Mouse (Mus musculus): ENCODE measurements around the gene Nox4.

The Nox4 gene

DNA sequence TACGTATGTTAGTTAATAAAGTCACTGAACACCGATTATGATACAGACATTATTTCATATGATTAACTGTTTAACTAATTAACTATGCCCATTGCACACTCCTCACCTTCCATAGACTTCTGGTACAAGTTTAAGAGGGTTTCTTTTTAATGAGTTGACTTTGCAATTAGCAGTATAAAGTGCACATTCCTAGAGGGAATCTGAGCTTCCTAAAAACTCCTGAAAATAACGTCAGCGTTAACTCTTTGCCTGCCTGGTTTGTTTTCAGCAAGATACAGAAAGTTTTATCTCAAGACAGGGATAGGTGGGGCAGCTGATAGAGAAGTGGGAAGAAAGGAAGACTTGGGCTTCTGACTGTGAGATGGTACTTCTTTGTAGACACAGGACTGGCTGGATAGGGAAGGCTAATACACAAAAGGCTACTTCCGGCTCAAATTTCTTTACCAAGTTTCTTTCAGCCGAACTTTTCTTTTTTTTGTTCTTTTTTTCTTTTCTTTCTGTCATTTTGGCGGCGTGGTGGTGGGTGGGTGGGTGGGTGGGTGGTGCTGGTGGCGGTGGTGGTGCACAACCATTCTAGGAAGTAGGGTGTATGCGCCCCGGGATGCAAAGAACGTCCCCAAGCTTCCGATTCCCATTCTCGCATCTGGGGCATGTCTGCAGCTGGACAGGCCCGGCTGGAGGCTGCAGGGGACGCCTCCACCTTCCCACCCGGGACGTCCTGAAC lies at the start of gene Nox4:
Gene Nox4 (plus strand): TSS at position 241 of the 724 bp plus-strand sequence.
- no peak for DNase-seq

DNA sequence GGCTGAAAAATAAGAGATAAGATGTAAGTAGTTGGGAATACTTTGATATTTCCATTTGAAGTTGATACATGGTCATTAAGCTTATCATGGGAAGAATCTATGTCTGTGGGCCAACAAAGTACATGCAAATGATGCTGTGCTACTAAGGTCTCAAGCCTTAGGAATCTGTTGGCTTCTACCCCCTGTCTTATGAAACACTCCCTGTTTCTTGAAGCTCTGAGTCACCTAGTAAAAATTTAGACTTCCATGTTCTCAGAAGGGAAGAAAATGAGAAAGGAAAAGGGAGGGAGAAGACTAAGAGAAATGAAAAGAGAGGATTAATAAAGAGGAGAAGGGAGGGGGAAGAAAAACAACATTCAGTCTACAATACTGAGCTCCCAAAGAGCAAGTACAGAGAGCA lies 41.1 kb upstream of the Nox4 start:
- no peak for DNase-seq

DNA sequence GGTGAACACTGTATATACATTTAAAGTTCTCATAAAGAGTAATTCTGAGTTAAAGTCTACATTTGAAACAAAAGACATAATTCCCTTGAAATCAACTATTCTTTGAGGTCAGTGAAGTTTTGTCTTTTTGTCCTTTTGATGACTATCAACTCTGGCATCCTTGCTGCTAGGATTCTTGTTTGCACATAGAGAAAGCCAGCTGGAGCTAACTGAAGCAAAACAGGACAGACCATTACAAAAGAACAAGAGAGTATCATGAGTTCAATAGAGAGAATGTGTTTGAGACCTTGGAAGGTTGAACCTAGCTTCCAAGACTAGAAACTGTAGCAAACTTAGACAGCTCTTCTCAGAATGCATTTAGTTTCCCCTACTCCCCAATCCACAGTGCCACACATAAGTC lies 24.2 kb upstream of the Nox4 start:
- DNase-seq = no peak

DNA sequence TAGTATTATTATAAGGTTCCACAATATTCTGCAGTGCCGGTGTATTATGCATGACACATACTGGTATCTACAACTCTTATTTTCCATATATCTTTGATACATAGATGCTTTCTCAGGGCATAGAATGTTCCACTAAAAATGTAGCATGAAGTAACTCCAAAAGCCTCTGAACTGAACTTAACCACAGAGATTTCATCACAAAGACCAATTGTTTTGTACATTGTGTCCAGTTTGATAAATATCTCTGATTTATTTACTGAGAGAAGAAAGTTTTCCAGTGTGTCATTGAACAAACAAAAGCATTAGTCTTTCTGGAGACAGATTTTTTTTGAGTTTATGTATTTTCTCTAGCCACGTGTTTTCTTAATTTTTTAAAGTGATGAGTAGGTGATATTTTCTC lies 23.1 kb upstream of the Nox4 start:
- no peak for DNase-seq

DNA sequence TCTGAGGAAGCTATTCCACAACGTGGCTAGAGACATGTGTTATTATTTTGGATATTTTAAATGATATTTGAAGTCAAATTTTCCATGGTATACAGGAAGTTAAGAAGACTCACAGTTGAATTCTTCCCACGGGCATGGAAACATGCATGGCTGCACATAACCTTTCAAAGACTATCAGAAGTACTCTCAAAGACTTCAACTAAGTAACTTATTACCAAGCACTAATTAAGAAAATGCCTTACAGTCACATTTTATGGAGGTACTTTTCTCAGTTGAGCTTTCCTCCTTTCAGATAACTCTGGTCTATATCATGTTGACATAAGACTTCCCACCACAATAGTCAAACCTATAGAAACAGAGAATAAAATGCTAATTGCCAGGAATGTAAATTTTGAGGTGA lies 20.3 kb upstream of the Nox4 start:
- DNase-seq = no peak

DNA sequence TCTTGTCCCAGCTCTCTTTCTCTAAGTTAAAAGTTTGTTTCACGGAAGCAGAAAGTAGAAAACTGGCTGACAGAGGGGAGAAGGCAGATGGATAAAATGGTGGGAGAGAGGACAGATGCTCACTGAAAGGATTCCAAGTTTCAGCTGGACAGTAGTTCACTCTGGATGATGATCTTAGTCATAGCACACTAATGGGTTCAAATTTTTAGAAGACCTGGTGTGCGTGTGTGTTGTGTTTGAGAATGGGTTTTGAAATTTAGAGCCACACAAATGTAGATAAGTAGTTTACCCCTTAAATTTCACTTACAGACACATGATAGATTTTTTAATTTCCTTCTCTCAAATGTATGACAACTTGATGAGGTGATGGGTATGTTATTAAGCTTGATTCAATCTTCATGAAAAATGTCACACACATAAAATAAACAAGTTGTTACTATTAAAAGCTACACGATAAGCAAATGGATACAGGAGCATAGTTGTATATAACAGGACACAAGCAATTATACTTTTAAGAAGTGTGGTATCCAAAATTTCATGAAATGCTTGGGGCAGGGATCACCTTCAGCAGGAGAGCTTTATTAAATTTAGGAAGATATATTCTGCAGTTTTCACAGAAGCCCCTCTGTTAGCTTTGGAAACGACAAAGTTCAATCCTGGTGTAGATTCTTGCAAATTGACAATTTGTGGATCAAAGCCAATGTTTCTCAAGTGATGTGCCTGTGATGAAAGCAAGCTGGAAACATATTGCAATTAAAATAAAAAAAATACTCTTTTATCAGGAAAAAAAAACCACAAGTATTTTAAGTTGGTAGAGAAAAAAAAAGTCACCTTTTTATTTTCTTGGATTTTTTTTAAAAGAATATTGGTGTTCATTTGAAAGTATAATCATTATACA lies 18.6 kb upstream of the Nox4 start:
- DNase-seq = no peak

DNA sequence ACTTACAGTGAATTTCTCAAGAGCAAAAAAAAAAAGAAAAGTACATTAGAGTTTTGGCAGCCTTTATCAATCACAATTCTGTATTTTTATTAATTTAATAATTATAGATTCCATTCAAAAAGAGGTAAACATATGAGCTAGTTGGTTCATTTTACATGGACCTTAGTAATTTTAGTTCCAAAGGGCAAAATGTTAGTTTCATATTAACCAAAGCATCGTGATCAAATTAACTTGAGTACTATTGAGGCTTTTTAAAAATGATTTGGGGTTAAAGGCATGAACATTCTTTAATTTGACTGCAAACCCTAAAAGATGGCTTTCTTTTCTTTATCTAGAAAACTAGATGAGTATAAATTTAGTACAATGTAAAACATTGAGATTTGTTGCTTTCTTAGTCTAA lies 16.4 kb upstream of the Nox4 start:
- no peak for DNase-seq

DNA sequence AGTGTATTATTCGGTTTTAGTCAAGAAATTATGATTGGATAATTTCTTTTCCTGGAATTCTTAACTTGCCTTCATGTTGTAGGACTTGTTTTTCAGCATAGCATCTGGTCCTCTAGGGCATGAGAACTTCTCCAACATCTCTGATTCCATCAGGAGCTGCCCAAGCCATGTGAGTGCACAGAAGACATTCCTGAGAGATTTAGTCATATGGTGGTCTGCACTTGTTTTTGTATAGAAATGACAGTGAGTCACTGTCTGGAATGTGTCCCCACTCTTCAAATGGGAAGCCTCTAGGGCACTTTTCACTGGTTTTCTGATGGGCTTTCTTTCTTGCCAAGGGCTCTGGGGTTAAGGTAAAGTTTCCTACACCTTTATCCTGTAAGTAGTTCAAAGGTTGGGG lies 4.8 kb upstream of the Nox4 start:
- DNase-seq = no peak

DNA sequence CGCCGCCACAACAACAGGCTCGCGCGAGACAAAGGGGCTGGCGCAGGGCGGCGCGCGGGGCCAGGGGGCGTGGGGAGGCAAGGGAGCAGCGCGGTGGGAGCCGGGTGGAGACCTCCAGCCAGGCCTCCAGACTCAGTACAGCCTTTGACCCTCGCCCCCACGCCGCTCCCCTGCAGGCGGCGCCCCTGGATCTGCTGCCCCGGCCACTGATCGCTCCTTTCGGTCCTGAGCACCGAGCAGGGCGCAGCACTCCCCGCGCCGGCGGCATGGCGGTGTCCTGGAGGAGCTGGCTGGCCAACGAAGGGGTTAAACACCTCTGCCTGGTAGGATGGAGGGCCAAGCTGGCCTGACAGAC lies 661 bp downstream of the Nox4 start:
- peak; percentile 76 for DNase-seq

DNA sequence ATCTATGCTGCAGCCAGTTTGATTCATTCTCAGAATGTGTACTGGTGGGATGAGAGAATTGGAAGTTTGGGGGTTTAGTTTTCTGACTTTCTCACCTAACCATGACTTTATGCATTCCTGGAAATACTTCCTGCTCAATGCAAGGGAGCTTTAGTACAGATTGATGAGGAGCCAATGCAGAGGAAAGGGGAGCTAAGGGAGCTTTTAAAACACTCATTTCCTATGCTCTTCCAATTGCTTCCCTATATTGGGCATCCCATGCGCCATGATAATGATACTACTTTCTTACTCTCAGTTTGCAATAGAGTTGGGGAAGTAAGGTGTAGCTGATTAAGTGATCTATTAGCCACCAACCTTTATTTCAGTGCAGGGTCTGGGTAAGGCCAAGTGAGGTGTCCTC lies 1.0 kb downstream of the Nox4 start:
- DNase-seq = no peak

DNA sequence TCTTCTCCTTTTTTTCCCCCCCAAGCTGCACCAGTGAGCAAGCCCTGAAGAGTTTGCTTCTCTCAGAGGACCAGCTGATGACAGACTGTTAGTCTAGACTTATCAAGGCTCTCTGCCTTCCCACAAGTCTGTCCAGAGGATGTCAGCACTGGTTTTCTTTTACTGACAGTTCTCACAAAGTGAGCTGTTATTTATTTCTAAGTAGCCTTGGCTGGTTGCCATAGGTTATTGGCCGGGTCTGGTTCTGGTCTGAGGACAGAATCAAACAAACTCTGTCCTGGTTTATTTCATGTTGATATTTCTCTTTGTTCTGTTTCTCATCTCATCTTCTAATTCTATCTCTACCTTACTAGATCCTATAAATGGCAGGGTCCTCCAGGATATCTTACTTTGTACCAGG lies 2.0 kb downstream of the Nox4 start:
- peak; percentile 43 for DNase-seq

DNA sequence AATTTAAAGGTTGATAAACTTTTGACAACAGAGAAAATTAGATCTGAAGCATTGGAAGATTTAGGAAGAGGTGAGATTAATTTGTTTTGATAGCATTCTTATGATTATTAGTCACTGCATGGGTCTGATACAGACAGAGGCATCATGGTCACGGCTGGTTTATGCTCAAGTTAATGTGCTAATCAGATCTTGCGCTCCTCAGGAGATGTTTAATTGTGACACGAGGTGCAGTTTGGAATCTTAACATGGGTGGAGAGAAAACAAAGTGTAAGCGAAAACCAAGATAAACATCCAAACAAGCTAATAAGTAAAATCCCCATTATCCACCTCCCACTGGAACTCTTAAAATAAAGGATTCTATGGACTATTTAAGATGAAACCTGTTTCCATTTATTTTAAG lies 6.2 kb downstream of the Nox4 start:
- no peak for DNase-seq

DNA sequence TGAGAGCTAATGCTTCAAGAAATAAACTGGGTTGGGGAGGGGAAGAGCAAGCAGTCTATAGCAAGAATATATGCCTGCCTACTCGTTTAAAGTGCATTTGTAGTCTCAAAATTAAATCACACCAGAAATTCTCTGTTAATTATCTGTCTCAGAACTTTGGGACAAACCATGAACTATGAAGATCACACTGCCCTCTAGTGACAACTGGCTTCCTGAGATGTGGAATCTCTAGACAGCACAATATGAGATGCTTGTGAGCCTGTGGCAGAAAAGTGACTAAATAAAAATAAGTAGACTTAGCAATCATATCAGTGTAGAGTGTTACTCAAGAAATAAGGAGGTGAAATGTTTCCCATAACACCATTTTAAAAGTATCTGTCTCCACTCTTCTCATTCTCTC lies 31.3 kb downstream of the Nox4 start:
- DNase-seq = no peak

DNA sequence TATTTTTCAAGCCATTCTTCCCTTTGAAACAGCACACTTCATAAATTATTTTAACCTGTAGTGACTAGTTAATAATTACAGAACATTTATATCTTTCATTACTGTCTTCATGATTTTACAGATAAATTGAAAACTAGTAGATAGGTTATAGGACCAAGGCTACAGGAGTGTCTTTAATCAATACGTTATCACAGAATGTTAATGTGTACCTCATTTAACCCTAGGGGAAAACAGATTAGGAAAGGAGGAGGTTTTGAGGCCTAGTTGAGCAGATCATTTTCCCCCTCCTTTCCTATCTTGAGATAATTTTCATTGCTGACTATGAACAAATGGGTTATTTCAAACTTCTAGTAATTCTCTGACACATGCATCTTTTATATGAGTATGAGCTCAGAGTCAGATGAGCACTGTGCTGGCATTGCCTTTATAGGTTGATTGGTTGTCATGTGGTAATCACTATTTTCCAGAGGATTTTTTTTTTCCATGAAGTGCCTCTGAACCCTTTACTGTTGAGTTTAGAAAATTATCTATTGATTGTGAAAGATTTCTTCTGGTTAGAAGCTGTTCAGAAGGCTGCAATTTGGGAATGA lies 57.9 kb downstream of the Nox4 start:
- no peak for DNase-seq

DNA sequence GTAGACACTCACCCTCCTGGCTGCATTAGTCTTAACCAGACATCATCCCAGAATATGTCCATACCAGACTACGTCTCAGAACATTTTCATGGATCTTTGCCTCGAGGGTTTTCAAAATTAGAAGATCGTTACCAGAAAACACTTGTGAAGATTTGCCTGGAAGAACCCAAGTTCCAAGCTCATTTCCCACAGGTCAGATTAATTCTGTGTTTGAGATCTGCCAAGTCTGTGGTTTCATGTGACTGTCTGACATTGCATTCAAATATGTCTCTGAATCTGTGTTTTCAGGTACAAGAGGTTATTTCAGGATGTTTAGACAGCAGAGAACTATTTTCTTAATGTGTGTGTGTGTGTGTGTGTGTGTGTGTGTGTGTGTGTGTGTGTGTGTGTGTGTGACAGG lies 75.7 kb downstream of the Nox4 start:
- no peak for DNase-seq

DNA sequence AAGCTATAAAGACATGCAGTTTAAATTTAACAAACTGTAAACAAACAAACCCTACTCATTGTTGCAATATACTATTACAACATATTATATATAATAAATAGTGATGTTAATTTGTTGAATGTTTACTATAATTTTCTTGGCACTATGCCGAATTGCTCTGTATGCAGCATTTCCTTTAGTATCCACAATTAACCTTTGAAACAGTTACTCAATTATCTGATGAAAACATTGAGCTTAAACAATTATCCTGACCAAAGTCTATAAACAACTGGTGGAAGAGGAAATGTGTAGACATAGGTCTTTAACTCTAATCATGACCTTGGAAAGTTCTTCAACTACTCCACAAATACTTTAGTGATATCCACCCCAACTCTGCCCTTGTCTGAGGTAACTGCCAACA lies 76.2 kb downstream of the Nox4 start:
- no peak for DNase-seq

DNA sequence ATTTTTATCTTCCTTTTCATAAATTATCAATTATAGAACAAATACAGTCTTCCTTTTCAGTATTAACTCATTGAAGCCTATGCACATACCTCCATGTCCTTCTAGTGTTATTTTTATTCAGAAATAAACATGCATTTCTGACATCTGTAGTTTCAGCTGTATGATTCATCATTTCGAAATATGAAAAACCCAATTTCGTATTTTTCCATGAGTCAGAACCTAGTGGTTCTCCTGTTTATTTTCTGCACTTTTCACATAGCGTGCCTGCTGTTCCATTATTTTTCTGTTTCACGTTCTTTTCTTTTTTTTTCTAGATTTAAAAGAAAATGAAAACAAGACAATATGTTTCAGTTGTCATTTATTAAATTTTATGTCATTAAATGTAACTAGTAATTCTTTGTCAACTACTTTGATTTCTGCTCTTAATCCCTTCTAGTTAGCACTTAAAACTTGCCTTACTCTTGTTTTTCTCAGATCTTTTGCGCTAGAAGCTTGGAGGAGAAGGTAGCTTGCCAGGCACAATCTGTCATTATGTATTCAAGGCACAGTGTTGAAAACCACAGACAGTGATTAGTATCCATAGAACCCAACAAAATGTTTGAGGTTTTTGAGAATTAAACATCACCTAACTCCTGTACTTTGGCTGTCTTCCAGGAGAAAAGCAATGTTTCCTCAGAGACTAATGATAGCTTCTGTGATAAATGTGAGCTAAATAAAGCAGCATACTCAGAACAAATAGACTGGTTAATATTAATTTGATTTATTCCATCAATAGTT lies 85.1 kb downstream of the Nox4 start:
- DNase-seq = no peak

DNA sequence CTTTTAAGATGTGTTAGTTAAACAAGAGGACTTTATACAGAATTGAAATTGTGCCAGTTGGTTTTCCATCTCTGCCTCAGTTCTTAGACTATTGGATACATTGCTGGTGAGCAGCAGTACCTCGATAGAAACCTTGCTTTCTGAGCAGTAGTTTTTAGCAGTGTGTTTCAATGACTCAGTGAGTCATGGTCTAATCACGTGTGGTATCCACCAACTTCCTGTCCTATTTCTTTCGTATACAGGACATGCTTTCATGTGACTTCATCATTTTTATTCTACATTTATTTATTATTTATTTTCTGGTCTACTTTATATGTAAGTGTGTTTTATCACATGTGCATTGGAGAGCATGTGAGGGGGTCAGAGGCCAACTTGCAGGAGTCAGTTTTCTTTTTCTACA lies 99.7 kb downstream of the Nox4 start:
- DNase-seq = no peak

DNA sequence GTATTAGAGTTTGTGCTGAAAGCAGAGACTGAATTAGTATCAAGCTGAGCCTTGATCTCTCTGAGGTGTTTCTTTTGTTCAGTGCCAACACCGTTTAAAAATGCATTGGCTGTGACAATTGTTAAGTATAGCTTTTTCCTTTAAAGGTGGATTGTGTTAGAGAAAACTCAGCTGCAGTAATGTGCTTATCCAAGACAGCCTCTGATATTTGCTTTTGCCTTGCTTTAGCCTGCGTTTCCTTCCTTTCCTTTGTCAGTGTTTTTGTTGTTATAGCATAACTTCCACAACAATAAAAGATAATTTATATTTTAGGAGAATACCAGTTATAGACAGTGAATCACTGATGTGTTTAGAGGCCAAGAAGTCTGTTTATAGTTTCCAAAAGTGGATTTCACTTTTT lies 106.9 kb downstream of the Nox4 start:
- DNase-seq = no peak

DNA sequence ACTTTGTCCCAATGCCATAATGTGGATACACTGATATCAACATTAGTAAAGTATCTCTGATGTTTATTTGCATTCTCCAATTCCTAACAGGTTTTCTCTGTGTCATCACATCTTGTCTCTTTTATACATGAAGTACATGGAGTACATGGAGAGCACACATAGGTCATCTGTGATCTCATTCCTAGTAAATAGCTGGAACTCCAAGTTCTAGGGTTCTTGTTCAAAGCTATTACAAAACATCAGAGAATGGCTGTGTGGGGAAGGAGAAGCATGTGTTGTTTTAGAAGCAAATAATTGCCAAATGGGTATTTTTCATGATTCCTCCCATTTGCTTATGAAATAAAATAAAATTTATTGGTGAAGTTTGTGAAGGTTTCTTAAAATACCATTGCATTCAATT lies 121.9 kb downstream of the Nox4 start:
- no peak for DNase-seq

DNA sequence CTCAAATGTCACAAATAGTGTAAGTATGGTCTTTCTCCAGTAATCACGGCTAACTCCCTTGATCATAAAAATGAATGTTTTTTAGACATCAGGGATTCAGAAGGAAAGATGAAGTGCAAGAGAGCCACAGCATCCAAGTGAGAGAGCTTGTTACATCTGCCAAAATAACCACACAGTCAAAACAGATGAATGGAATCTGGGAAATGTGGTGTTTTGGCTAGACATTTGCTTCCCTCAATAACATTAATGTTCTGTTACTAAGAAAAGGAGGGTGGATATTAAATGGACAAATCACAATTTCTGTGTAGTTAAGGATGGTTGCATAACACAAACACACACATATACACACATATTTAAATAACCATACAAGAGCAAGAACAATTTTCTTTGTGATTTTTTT lies 123.2 kb downstream of the Nox4 start:
- no peak for DNase-seq

DNA sequence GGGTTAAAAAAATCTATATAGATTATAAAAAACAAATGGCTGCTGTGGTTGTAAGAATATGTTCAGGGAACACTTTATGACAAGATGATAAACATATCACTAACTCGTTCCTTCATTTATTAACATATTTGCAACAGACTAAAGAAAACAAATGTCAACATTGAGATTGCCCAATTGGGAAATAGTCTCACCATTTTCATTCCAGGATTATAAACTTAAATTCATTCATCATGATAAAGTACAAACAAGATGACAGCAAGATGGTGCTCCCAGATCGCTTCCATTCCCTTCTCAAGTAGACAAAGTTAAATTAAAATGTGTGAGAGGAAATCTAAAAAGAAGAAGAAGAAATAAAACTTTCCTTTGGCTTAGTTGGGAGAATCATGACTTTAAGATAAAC lies 124.9 kb downstream of the Nox4 start:
- DNase-seq = no peak

DNA sequence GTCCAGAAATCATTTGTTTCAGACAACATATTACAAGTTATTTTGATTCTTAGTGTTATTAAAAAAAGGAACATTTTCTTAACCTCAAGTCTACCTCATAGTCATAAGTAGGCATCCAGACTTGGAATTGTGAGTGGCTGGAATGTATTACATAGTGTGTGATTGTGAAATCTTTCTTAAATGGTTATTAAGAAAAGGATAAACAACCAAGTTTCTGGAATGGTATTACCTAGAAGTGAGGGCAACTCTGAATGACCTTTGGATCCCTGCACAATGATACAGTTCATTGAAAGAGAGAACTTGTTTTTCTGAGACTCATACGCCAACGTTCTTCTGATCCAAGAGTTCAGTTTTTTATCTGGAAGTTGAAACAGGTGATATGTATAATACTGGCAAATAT lies 125.4 kb downstream of the Nox4 start:
- no peak for DNase-seq

DNA sequence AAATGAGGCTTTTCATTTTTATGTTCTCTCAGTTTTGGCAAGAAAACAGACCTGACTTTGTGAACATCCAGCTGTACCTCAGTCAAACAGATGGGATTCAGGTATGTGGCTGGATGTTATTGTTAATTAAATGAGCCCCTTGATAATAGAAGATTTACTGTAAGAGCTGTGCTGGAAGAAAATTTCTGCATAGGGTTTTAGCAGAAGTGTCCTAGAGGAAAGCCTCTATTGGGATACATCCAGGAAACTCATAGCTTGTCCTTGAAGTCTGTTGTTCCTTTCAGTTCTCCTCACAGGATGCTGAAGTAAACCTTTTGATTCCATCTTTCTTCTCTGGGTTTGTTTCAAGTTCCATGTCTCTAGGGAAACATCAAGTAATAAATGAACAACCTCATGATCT lies 128.4 kb downstream of the Nox4 start:
- no peak for DNase-seq

Measured in kidney, adult 11 months (tissue).